Mouse (Mus musculus) cerebellum, adult 2 months (tissue): Measurements from ENCODE around the gene Fndc3b. TPM values are rescaled to one million over a fixed set of nuclear protein-coding genes. Genes with fewer than 3 reads are reported as not detected.

Experiments used
- DNase-seq, 2 experiments: peaks; one replicate each; pipeline ENCODE4 v3.0.0; 2021
- H3K27ac ChIP-seq: fragments of 200-500 bp; 2 replicates; pipeline ENCODE4 v1.5.1; 2012; ENCODE audit warnings: low read length, control low read depth, inconsistent platforms; ENCODE audit not compliant: insufficient read depth
- H3K27me3 ChIP-seq: fragments of 200-500 bp; 2 replicates; pipeline ENCODE4 v1.6.1; 2012; ENCODE audit warnings: inconsistent platforms, mild to moderate bottlenecking, low read length, moderate library complexity; ENCODE audit not compliant: control insufficient read depth, insufficient read depth
- H3K4me1 ChIP-seq: fragments of 200-500 bp; 2 replicates; pipeline ENCODE4 v1.6.1; 2011; ENCODE audit warnings: low read length; ENCODE audit not compliant: control insufficient read depth, insufficient read depth
- H3K4me3 ChIP-seq: fragments of 200-500 bp; replicated peaks from 2 replicates; pipeline ENCODE3; 2011; ENCODE audit warnings: mild to moderate bottlenecking, low read depth, low read length, control low read depth; ENCODE audit not compliant: insufficient read depth
- CTCF ChIP-seq: fragments of 200-500 bp; IDR thresholded peaks from 2 replicates; pipeline ENCODE4 v1.5.1; 2011; ENCODE audit warnings: low read depth, mild to moderate bottlenecking, control low read depth, low read length, moderate library complexity, borderline replicate concordance; ENCODE audit not compliant: insufficient read depth
- POLR2A ChIP-seq: fragments of 200-500 bp; IDR thresholded peaks from 2 replicates; pipeline ENCODE4 v1.6.1; 2011; ENCODE audit warnings: low read length, control low read depth, borderline replicate concordance; ENCODE audit not compliant: insufficient read depth
- WGBS: fragments of 180-500 bp; shearing (Covaris S2); methylation state at CpG from one replicate; pipeline ENCODE4 v1.1.7; 2018; 5-methylcytosine and 5-hydroxymethylcytosine counted together
- polyA plus RNA-seq: library from polyadenylated mRNA; depleted of rRNA; stranded (reverse); fragments of >200 nt; gene quantifications from 2 replicates; pipeline ENCODE4 v1.2.3, GENCODE M21; 2012

Fndc3b gene
- polyA plus RNA-seq, 1 experiment = 4.1 TPM

GRCm38 (mm10) chr3:27639701-27640100 is 71.4 kb downstream of the Fndc3b start:
- H3K27me3 ChIP-seq = no peaks in the 10 kb centered on the region
- H3K27ac ChIP-seq = no peak overlapping the region
- no peaks in the 10 kb centered on the region; the same call in 1 of the 2 replicates for H3K4me1 ChIP-seq
- WGBS = 97% methylated on average over 4 of the region's 4 CpGs
- H3K4me3 ChIP-seq = no peak overlapping the region
- TF ChIP-seq POLR2A (no peak), CTCF (no peak)
- DNase-seq = no peak

DNA sequence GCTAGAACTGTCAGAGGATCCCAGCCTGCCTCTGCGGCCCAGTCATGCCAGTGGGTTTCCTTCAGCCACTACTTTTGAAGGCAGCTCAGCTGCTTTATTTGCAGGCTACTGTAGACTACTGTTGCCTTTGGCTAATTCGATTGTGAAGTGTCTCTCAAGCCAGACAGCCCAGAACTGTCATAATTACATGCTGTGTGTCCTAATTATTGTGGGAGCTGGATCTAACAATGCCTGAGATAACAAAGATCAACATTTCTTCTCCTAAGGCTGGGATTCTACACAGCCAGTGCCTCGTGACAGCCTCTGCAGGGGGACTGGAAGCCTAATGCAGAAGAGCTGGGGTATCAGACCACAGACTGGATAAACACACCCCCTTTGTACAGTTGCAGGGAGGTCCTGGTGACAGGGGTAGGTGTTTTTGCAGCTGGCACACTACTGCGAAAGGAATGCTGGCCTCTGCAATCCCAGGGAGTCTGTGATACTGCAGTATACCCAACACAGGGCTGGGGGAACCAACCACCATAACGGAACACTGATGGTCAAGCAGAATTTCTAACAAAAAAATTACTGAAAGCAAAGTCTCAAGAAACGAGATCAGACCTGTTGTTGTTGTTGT is 74.0 kb downstream of the Fndc3b start:
- no peak for DNase-seq
- H3K27ac ChIP-seq = no peak overlapping the region
- no peak overlapping the region for H3K4me3 ChIP-seq
- no peaks in the 10 kb centered on the region; the same call in 1 of the 2 replicates for H3K4me1 ChIP-seq
- TF ChIP-seq CTCF (no peak), POLR2A (no peak)
- H3K27me3 ChIP-seq = no peaks in the 10 kb centered on the region
- WGBS = 72% methylated on average over 6 of the region's 6 CpGs

DNA sequence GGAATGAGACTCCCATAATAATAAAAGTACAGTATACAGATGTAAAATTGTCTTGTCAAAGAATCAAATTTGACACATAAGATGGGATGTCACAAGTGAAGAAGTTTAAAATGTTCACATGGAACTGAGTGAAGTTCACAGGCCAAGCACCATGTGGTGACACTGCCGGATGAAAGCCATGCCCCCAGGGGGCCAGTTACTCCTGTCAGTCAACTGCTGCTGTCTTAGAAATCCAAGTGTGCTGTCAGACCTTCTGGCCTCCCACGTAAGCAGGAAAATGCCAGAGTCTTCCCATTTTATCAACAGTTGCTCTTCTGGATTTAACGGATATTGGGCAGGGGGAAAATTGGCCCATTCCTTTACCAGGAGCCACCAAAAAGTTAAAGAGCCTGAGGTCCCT is 75.3 kb downstream of the Fndc3b start:
- H3K4me1 ChIP-seq = peaks cover 3% of the 10 kb centered on the region
- no peak overlapping the region for H3K27ac ChIP-seq
- 56% methylated on average over 3 of the region's 3 CpGs for WGBS
- TF ChIP-seq POLR2A (no peak), CTCF (no peak)
- no peaks in the 10 kb centered on the region for H3K27me3 ChIP-seq
- DNase-seq = no peak
- no peak overlapping the region for H3K4me3 ChIP-seq

- TF ChIP-seq CTCF (no peak), POLR2A (no peak)
- Histone ChIP-seq H3K4me1 (peaks cover 3% of the 10 kb centered on the region), H3K27me3 (no peaks in the 10 kb centered on the region), H3K4me3 (no peak overlapping the region), H3K27ac (no peak overlapping the region)
- 100% methylated on average over 1 of the region's 1 CpGs for WGBS
- DNase-seq = no peak
Measured at GRCm38 (mm10) chr3:27632880-27633279, 78.2 kb downstream of the Fndc3b start.

GRCm38 (mm10) chr3:27631112-27631511 is 80.0 kb downstream of the Fndc3b start:
- Histone ChIP-seq H3K4me1 (peaks cover 3% of the 10 kb centered on the region), H3K27me3 (no peaks in the 10 kb centered on the region), H3K4me3 (no peak overlapping the region), H3K27ac (no peak overlapping the region)
- DNase-seq = peak in 1 of 2 experiments; percentile 36
- TF ChIP-seq CTCF (no peak), POLR2A (no peak)
- WGBS = 48% methylated on average over 7 of the region's 7 CpGs

DNA sequence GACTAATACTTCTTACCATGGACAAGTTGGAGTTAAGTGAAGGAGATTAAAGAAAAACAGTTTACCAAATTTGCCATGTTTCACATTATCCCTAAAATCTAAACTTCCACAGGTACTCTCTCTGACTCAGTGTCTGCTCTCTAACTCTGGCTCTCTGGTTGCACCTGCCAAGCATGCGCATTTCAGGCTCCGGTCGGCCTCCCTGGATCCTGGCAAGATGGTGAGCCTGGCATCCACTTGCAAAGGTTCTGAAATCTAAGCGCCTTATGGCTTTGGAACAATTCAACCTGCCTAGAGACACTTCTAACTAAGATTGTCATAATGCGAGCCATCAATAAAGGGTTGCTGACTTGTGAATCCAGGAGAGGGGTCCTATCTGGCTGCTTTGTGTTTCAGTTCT is 81.4 kb downstream of the Fndc3b start:
- no peaks in the 10 kb centered on the region for H3K27me3 ChIP-seq
- 36% methylated on average over 5 of the region's 5 CpGs for WGBS
- no peak overlapping the region for H3K4me3 ChIP-seq
- TF ChIP-seq POLR2A (no peak), CTCF (no peak)
- no peak overlapping the region for H3K27ac ChIP-seq
- peaks cover 3% of the 10 kb centered on the region; the same call in 1 of the 2 replicates for H3K4me1 ChIP-seq
- peak in 1 of 2 experiments; percentile 62 for DNase-seq

DNA sequence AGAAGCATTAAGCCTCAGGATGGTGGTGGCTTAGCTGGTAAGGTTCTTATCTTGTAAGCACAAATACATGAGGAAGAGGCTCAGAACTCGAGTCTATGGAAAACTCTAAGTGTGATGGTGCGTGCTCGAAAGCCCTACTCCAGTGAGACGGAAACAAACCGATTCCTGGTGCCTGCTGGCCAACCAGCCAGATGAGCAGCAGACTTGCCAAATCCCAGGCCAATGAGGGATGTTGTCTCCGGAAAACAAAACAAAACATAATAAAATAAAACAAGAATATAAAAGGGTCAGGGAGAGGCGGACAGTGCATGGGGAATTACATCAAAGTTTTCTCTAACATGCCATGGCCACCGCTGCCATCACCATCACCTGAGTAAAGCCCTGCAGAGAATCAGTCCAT is 84.8 kb downstream of the Fndc3b start:
- no peaks in the 10 kb centered on the region for H3K27me3 ChIP-seq
- 80% methylated on average over 8 of the region's 8 CpGs for WGBS
- TF ChIP-seq POLR2A = no peak
- TF ChIP-seq CTCF = no peak
- no peak overlapping the region for H3K27ac ChIP-seq
- H3K4me3 ChIP-seq = no peak overlapping the region
- peaks cover 3% of the 10 kb centered on the region; the same call in 1 of the 2 replicates for H3K4me1 ChIP-seq
- no peak for DNase-seq

GRCm38 (mm10) chr3:27625592-27625985 is 85.5 kb downstream of the Fndc3b start:
- no peak for TF ChIP-seq CTCF
- no peak for TF ChIP-seq POLR2A
- H3K4me3 ChIP-seq = no peak overlapping the region
- no peaks in the 10 kb centered on the region for H3K27me3 ChIP-seq
- no peak for DNase-seq
- 80% methylated on average over 8 of the region's 8 CpGs for WGBS
- H3K27ac ChIP-seq = no peak overlapping the region
- H3K4me1 ChIP-seq = no peaks in the 10 kb centered on the region
